In genomic region chr13:54269087-54269486, GRCm38 (mm10) we compare ENCODE assay signal across 16 mouse cellular contexts.
"Had no signal": no experiment of that assay in that cellular context is flagged by ENCODE, and none has a peak within 500 bp of the region (broad histone marks: within the 10 kb centered on the region; RNA-seq: fewer than 3 reads in every experiment).

No protein-coding gene starts in this region.

- ATAC-seq: lung, postnatal 0 days; midbrain, embryonic 13.5 days; midbrain, embryonic 15.5 days had no signal

- H3K27ac ChIP-seq: lung, embryonic 15.5 days; macrophage; midbrain, embryonic 13.5 days; midbrain, embryonic 15.5 days; neural tube, embryonic 12.5 days; stomach, embryonic 15.5 days; stomach, postnatal 0 days had no signal

- DNase-seq: lung, adult 2 months; lung, postnatal 14 days; lung, postnatal 36 days; right cerebral cortex, postnatal 14 days; thymus, adult 2 months; thymus, postnatal 25 days; thymus, postnatal 4 days had no signal

- H3K4me3 ChIP-seq: lung, embryonic 15.5 days; megakaryocyte, embryonic 14.5 days; midbrain, embryonic 13.5 days; midbrain, embryonic 15.5 days; neural tube, embryonic 12.5 days; stomach, embryonic 15.5 days had no signal
